Mouse (Mus musculus): ENCODE data around the gene Fmnl1.

Gene Fmnl1

DNA sequence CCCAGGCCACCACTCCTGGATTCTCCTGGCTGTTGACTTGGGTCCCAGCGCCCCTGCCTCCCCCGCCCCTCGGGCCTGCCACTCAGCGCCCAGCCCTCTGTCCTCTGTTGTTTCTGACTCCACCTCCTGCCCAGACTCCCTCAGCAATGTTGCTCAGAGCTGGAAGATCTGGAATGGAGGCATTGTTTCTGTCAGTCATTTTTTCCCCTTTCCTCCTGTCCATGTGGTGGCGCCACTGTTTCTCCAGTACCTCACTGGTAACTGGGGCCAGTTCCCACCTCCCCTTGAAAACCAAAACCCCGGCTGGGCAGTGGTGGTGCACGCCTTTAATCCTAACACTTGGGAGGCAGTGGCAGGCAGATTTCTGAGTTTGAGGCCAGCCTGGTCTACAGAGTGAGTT, 9.5 kb upstream of the Fmnl1 start:
- DNase-seq, result no peak

- DNase-seq, result peak; percentile 52
Observed at GRCm38 (mm10) chr11:103162132-103162531, 8.8 kb upstream of the Fmnl1 start.

DNA sequence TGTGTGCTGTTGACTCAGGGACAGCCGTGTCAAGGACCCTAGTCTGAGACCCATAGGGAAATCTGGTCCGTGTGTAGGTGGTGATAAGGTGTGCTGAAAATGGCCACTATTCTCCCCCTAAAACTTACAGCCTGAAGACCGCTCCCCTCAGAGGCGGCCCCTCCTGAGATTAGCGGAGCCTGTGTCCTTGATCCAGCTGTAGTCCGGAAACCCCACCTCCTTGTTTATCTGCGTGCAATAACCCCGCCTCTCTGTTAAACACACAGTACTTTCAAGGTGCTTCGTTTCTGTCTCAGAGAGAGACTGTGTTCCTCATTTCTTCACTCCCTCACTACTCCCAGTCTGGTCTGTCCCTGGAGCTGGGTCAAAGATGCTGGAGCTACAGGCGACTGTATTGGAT, 6.5 kb upstream of the Fmnl1 start:
- peak; percentile 56 for DNase-seq

GRCm38 (mm10) chr11:103168690-103169390, 2.1 kb upstream of the Fmnl1 start:
- DNase-seq, result peak; percentile 84

- no peak for DNase-seq
Observed at GRCm38 (mm10) chr11:103169664-103170063, 1.2 kb upstream of the Fmnl1 start.

GRCm38 (mm10) chr11:103170111-103170493, 805 bp upstream of the Fmnl1 start:
- DNase-seq, result peak; percentile 58

GRCm38 (mm10) chr11:103171286-103171620, 346 bp downstream of the Fmnl1 start:
- no peak for DNase-seq

DNA sequence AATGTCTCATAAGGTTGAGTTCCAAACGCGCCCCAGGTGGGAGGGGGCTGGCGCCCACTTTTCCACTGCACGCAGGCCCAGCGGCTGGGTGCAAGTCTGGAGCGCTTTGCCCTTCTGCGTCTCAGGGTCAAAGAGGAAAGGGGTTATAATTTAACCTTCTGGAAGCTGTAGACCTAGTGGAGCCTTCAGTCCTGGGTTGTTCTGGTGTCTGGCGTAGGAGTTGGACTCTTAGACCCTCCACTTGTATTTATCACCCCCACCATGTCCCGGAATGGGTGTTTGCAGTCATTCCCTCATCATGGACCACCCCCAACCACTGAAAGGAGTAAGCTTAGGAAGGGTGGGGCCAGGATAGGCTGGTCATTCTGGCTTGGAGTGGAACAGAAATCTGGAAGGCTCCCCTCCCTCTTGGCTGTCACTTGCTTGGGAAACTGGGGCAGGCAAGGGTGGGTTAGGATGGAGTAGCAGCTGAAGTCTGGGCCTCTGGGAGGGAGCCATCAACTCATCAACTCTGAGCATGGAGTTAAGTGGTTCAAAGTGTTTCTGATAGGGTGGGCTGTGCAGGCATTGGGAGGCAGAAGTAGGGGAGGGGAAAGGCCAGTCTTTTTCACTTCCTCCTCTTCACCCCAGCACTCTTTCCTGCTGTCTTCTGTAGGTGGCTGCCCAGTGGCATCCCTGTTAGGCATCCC, 940 bp downstream of the Fmnl1 start:
- peak; percentile 65 for DNase-seq

GRCm38 (mm10) chr11:103172392-103173040, 1.6 kb downstream of the Fmnl1 start:
- DNase-seq, result peak; percentile 50

DNA sequence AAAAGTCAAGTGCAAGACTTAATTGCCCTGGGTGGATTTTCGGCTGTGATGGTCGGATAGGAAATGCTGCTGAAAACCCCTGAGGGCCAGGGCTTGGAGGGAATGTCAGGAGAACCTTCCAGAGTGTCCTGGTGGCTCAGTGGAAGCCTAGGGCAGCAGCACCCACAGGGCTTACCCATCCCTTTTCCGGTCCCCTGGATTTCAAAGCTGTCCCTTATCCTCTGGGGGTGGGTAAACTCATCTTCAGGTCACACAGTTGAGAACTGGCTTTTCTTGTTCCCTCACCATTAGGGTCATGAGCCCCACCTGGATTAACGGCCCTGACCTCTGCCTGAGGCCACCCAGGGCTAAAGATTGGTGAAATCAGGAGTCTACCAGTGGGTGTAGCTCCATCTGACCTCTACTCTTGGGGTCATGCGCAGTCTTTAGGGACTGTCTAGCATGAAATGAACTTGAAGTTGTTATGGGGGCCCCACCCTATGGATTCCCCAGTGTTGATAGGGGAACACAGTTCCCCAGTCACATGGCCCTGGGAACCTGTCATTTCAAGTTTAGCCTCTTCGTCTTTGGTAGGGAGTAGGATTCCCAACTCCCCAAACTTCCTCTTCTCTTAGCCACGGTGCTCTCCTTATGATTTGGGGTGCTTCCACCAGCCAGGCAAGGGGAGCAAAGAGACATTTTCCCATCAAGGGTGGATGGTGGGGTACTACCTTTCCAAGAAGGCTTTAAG, 2.3 kb downstream of the Fmnl1 start:
- no peak for DNase-seq

DNA sequence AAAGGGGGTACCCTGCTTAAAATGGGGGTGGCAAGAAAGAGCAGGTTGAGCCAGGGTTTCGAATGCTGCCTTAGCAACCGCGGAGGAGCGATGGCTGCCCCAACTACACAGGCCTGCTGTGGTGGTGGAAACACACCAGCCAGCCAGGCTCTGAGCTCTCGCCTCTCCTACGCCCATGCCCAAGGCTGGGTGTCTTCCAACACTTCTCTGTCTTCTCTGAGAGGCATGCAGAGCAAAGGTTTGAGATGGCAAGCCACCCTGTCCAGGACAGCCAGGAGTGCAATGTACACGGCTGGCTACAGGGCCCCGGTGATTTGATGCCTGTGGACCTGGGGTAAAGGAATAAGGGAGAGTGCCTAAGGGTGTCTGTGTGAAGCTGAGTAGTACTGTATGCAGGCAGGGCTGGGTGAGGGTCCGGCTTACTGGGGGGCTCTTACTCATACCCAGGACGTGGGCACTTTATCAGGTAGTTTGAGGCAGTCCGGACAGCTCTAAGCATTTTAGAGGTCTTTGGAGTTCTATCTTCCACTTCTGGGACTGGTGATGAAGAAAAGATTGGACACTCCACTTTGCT, 3.0 kb downstream of the Fmnl1 start:
- DNase-seq, result peak; percentile 57

DNA sequence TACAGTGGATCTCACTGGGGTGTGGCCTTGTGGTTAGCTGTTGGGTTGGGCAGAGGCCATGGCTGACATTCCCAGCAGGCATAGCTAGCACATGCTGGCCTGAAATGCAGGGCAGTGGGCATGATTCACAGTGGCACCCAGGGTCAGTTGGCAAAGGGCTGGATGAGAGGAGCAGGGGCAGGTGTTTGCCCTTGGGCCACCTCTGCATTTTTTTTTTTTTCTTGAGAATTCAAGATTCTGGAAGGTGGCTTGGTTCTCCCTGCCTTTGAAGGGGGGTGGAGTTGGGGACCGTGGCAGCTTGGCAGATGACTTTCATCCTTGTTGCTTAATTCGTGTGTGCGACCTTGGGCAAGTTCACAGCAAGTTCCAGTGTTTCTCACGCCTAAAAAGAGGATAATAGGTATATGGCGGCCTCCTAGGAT, 3.5 kb downstream of the Fmnl1 start:
- peak; percentile 41 for DNase-seq

DNA sequence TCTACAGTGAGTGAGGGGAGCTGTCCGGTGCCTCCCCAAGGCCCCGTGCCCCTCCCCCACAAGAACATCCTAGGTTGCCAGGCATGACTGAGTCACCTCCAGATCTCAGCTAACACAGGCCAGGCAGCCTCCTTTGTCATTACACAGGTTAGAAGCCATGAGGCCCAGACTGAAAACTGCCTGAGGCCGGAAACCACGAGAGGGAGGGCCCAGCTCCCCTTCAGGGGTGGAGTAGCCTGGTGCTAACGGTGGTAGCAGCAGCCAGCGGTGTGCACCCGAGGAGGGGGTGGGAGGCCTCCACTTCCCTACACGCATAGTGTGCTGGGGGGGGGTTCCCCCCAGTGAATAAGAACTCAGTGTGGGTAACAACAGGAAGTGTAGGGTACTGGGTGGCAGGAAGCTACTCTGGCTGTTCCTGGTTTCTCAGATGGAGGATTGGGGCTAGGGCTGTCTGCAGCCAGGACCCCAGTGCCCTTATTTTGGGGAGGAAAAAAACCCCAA, 4.0 kb downstream of the Fmnl1 start:
- peak; percentile 96 for DNase-seq

GRCm38 (mm10) chr11:103175688-103176442, 5.0 kb downstream of the Fmnl1 start:
- peak; percentile 34 for DNase-seq

DNA sequence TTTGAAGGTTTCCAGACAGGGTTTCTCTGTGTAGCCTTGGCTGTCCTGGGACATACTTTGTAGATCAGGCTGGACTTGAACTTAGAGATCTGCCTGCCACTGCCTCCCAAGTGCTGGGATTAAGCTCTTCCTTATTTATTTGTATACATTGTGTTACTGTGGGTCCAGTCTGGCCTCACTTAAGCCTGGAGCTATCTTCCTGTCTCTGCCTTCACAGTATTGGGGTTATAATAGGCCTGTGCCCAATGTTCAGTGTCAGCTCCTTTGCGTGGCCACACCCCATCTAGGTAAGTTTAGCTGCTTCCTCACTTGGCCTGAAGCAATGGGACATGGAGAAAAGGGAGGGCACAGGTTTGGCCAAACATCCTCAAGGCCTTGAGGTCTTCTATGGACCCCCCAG, 5.6 kb downstream of the Fmnl1 start:
- DNase-seq, result no peak

GRCm38 (mm10) chr11:103177216-103177615, 6.3 kb downstream of the Fmnl1 start:
- no peak for DNase-seq

DNA sequence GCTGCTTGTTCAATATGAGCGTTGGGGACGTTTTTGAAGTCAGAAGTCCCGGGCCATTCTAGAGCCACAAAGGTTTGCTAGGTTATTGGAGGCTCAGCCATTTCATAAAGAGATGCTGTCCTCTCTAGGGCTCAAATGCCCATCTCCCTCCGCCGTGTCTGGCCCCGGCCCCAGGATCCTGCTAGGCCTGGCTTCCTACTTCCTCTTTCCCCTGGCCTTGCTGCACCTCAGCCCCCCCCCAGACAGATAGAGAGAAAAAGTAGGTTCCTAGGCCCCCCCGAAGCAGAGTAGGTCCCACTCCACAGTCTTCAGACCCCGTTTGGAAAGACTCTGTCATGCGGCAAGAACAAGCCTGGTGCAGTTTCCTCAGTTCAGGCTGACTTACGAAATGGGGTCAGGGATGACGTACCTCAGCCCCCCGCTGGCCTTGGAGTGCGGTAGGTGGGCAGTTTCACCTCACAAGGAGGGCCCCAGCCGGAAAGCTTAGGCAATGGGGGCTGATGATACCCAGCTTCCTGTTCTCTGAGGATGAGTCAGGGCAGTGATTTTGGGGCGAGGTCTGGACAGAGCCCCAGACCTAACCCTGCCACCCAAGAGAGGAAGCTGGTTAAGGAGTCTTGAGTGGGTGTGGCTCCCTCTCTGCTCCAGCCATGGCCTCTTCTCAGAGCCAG, 7.0 kb downstream of the Fmnl1 start:
- no peak for DNase-seq

- no peak for DNase-seq
Observed at GRCm38 (mm10) chr11:103178748-103179147, 7.8 kb downstream of the Fmnl1 start.

DNA sequence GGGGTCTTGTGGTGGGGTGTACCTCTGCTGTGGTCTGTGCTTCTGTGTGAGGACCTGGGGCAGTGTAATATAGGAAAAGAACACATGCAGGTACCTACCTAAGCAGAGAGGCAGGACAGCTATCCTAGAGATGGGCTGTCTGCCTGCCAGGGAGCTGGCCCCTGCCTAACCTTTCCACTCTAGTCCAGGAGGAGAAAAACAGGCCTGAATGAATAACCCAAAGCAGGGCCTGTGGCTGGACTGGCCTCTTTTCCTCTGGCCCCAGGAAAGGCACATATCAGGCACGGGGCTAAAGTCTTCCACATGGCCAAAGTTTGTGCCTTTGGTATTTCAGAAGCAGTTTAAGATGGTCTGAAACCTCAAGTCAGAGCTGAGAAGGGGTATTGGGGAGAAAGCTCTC, 9.5 kb downstream of the Fmnl1 start:
- no peak for DNase-seq

- DNase-seq, result no peak
Observed at GRCm38 (mm10) chr11:103181349-103181748, 10.4 kb downstream of the Fmnl1 start.

DNA sequence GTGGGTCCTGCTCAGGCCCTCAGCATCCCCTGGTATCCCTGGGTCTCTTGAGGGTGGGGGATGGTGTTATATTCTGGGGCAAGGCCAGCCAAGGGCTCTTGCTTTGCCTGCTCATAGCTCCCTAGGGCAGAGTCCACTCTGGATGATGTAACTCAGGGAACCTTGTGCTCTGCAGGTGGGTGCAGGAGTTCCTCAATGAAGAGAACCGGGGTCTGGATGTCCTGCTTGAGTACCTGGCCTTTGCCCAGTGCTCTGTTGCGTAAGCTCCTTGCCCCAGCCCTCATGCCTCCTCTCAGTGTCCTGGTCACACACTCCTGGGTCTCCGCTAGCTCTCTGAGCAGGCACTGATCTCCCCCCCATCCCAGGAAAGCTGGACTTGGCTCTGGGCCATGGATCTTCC, 11.0 kb downstream of the Fmnl1 start:
- DNase-seq, result no peak

DNA sequence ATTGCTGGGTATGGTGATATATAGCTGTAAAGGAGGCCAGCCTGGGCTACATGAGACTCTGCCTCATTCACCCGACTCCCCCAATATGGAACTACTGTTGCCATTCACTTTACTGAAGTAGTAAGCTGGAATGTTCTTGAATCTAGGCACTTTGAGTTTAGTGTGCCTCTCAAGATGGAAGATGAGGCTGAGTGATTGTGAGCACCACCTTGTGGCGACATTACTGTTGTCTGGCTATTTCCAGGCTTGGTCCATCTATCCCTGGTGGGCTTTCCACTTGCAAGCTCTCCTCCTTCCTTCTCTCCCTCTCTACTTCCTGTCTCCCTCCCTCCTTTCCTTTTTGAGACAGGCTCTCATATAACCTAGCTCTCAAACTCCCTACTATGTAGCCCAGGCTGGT, 14.0 kb downstream of the Fmnl1 start:
- DNase-seq, result peak; percentile 66

Measured in thymus, postnatal 14 days (tissue).